Mouse (Mus musculus) megakaryocyte, embryonic 14.5 days (primary cell): Measurements from ENCODE around the gene Gm40460.

Experiments used
- FLI1 ChIP-seq: IDR thresholded peaks from 2 replicates; pipeline ENCODE4 v1.6.1; 2012; ENCODE audit warnings: low read length, inconsistent platforms, mixed read lengths
- GATA1 ChIP-seq: IDR thresholded peaks from 3 replicates; pipeline ENCODE4 v1.6.1; 2012; ENCODE audit warnings: mixed read lengths, low read length, inconsistent platforms, borderline replicate concordance

DNA sequence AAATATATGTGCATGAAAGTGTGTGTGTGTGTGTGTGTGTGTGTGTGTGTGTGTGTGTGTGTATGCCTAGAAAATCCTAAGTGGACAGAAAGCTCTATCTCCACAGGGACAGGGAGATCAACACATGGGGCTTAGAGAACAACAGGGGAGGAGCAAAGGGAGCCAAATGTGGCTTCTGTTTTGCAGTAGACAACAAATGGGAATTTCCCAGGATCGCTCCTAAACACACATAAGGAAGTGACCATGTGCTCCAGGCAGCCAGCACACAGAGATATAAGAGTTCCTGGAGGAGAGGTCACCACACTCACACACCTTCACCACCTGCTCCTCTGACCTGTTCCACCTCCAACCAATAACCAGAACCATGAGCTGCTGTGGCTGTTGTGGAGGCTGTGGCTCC, 39.8 kb downstream of the Gm40460 start, which contains the start of gene Krtap5-3:
- no peak for TF ChIP-seq GATA1
- TF ChIP-seq FLI1: no peak
